Mouse (Mus musculus): ENCODE data around the gene Acsm2.

DNA sequence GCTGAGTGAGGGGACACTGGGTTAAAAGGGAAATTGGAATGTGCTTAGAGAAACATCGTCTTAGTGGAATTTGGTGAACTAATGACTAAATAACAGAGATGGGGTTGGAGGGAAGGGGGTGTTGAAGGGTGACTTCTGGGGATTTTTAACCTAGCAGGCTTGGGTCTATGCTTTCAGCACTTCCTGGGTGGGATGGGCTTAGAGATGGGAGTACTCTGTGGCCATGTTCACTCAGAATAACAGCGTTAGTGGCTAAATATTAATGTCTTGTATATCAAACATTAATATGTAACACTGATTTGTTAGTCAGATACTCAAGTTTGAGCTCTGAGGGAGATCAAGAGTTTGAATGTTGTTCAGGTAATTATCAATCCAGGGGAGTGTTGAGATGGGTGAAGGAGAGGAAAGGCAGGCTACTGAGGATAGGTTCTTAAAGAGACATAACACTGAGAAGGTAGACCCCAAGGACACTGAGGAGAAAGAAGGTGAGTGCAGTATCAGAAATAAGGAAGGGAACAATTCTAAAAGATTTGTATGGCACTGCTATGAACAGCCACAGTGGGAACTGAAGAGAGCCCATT, 50.9 kb downstream of the Acsm2 start:
- TF ChIP-seq USF1 (IDR thresholded peaks at IDR 0.05; ENCODE audit: low read depth) (no peak), CTCF (IDR thresholded peaks at IDR 0.05; ENCODE audit: control insufficient read depth, insufficient read depth, insufficient read length) (no peak), MYOG (IDR thresholded peaks at IDR 0.05; ENCODE audit: control insufficient read depth, extremely low read depth, insufficient read length) (no peak), MAX (IDR thresholded peaks at IDR 0.05) (no peak)

All from C2C12 (cell line).